Mouse (Mus musculus) cerebellum, postnatal 4 days (tissue): ENCODE data around the gene Trabd.

Source experiments
- DNase-seq, 2 experiments: peaks; one replicate each; pipeline ENCODE4 v3.0.0; 2022; ENCODE audit warnings: low spot score in 2 of 2, mixed read lengths in 1 of 2

The Trabd gene

GRCm38 (mm10) chr15:89074613-89075477 is at the start of gene Trabd:
Gene Trabd, plus strand, starts transcription at chr15:89075124.
- DNase-seq, result no peak

DNA sequence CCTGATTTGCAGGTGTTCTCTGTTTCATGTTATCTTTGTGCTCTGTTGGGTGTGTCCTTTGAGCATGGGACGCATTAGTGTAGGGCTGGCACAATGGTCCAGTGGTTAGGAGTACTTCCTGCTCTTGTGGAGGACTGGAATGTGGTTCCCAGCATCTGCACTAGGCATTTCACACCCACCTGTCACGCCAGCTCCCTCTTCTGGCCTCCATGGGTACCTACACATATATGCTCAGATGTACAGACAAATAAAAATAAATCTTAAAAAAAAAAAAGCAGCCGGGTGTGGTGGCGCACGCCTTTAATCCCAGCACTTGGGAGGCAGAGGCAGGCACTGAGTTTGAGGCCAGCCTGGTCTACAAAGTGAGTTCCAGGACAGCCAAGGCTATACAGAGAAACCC is 30.5 kb upstream of the Trabd start:
- DNase-seq, result no peak

GRCm38 (mm10) chr15:89046356-89046755 is 28.6 kb upstream of the Trabd start:
- no peak for DNase-seq

DNA sequence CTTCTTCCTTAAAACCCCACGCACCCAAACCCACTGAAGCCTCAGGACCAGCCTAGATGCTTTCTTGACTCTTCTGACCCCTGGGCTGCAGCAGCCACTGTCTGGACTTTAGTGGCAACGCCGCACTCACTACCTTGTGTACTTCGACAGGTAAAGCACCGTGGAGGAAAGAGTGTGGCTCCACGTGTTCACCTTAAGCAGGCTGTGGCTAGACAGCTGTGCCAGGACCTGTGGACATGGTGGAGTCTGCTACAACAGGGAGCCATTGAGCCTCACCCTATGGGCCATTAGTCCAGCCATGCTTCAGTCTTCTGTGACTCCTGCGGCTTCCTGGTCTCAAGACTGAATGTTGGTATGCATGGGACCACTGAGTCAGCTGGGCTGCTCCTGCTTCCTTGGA is 20.3 kb upstream of the Trabd start:
- DNase-seq, result peak in 1 of 2 experiments; percentile 11

GRCm38 (mm10) chr15:89058736-89059135 is 16.2 kb upstream of the Trabd start:
- DNase-seq, result no peak

- DNase-seq, result no peak
Measured at GRCm38 (mm10) chr15:89059161-89059931, 15.6 kb upstream of the Trabd start, which contains the start of gene Panx2. Gene Panx2, plus strand, starts transcription at chr15:89059734.

DNA sequence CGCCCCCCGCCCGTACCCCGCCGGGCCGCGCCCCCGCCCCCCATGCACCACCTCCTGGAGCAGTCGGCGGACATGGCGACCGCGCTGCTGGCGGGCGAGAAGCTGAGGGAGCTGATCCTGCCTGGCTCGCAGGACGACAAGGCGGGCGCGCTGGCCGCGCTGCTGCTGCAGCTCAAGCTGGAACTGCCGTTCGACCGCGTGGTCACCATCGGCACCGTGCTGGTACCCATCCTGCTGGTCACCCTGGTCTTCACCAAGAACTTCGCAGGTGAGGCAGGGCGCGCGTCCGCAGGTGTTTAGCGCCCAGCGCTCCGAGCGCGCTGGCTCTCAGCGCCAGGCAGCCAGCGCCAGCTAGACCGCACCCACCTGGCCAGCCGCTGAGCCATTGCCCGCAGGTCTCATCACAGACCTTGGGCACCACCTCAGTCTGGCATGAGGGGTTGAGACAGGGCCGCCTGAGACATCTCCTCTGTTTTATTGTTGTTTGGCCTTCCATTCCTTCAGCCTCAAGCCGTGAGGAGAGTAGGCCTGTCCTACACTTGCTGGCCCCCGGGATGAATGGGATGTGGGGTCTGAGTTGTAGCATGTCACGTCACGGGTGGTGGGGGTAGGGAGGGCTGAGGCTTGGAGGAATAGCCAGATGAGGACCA is 14.8 kb upstream of the Trabd start:
- DNase-seq, result no peak

DNA sequence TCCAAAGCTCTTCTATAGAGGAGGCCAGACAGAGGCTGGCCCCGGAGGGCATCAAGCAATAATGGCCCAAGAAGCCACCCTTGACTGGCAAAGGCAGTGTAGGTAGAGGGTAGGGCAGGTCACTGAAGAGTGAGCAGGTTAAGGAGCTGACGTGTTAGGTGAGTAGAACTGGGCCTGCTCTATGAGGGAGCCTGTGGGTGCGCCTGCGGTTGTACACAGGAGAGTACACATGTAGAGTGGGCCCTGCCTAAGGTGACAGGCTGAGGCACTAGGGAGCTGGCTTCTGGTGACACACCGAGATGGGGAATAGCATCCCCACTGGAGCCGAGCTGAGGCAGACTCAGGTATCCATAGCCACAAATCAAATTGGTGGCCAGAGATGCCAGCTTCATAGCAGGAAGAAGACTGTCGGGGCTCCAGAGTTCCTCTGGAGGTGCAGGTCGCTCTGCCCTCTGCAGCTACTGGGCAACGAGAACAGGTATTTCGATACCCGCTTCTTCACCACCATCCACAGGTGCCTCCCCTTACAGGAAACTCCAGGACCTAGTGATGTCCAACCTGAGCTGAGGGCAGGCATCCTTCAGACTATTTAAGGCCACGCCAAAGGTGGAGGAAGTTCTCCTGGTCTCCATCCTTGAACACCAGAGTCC is 14.0 kb upstream of the Trabd start:
- DNase-seq, result peak in 1 of 2 experiments; percentile 10

DNA sequence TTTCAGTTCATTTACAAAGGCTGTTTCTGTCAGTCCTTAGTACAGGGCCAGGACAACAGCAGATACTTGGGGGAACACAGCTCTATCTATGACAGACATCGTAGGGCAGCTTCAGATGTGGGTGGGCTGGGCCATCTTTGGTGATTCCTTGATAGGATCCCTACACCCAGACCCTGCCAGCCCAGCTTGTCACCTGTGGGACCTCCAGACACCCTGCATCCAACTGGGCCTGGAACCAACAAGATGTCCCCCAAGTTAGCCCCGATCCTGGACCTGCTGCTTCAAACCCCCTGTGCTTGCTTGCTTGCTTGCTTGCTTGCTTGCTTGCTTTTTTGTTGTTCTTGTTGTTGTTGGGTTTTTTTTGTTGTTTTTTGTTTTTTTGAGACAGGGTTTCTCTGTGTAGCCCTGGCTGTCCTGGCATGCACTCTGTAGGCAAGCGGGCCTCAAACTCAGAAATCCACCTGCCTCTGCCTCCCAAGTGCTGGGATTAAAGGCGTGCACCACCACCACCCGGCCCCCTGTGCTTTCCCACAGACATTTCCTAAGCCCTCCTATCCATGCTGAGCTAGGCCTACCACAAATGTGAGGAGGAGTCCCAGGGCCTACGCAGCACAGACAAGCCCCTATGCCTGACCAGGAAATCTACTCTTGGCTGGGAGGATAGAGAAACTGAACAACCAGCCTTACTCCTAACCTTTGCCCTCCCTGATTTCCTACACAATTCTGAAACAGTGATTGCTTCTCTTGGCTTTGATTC is 13.0 kb upstream of the Trabd start:
- peak in 1 of 2 experiments; percentile 15 for DNase-seq

DNA sequence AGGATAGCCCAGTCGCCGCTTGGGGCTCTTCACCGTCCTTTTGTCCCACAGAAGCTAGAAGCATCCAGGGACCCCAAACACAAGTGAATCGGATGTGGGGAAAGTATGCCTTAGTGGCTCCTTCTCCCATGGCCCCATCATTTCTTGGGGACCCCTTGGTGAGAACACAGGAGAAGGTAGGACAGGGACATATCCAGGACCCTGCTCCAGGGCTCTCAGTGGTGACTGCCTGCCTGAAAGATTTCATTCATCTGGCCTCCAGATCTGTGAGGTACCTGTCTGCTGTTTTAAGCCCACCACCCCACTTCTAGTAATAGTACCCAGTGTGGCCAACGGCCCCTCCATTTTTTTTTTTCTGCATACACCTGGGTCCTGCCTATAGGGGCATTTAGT is 12.4 kb upstream of the Trabd start:
- DNase-seq, result peak in 1 of 2 experiments; percentile 11

GRCm38 (mm10) chr15:89063001-89063400 is 11.9 kb upstream of the Trabd start:
- peak in 1 of 2 experiments; percentile 12 for DNase-seq

DNA sequence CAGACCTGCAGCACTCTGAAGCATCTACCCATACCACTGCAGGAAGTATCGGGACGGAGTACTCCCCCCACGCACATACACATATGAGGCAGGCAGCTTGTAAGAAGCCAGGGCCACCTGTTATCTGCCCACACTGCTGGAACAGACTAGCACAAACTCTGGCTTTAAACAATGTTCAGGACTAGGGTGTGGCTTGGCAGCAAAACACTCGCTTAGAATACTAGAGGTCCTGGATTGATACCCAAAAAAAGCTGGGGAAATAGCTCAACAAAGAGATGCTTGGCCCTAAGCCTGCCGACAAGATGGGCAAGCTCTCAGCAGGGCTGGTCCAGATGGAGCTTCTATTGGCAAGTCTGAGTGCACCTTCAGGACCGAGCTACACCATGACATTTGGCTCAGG is 11.4 kb upstream of the Trabd start:
- DNase-seq, result peak in 1 of 2 experiments; percentile 17

GRCm38 (mm10) chr15:89064891-89065290 is 10.0 kb upstream of the Trabd start:
- peak in 1 of 2 experiments; percentile 16 for DNase-seq

GRCm38 (mm10) chr15:89067609-89068008 is 7.3 kb upstream of the Trabd start:
- DNase-seq, result no peak

DNA sequence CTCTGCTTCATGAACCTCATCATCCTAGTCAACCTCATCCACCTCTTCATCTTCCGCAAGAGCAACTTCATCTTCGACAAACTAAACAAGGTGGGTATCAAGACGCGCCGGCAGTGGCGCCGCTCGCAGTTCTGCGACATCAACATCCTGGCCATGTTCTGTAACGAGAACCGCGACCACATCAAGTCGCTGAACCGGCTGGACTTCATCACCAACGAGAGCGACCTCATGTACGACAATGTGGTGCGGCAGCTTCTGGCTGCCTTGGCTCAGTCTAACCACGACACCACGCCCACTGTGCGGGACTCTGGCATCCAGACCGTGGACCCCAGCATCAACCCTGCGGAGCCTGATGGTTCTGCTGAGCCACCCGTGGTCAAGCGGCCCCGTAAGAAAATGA is 6.7 kb upstream of the Trabd start:
- no peak for DNase-seq

GRCm38 (mm10) chr15:89069336-89069840 is 5.5 kb upstream of the Trabd start:
- no peak for DNase-seq

GRCm38 (mm10) chr15:89070606-89071005 is 4.3 kb upstream of the Trabd start:
- no peak for DNase-seq

DNA sequence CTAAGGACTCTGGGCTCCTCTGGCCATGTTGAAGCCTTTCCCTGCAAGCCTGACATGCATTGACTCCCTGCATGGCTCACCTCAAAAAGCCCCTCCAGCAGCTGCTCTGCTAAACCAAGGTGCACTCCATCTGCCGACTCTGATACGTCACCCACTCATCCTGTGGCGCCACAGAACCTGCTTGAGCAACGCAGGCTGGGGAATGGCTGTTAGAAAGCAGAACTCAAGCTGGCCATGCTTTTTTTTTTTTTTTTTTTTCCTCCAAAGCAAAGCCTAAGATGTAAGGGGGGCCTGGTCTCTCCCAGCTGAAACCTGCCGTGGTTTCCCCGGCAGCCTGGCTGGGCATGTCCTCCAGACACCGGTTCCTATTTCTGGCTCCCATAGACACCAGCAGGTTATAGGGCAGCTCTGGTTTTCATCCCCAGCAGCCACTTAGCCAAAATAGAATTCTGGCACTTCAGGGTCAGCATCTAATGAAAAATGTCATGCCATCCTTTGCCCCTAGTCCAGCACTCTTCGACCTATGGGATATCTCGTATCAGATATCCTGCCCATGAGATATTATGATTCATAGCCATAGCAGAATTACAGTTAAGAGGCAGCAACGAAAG is 826 bp upstream of the Trabd start:
- no peak for DNase-seq

- DNase-seq, result peak; percentile 70 to 89
Measured at GRCm38 (mm10) chr15:89075478-89076147, 689 bp downstream of the Trabd start.
